Mouse (Mus musculus) testis, postnatal 10 days (tissue): ENCODE data around the gene Olfr78.

ENCODE experiments used
- DNase-seq: peaks from one replicate; pipeline ENCODE4 v3.0.0; 2021; ENCODE audit warnings: low spot score

Olfr78 gene

DNA sequence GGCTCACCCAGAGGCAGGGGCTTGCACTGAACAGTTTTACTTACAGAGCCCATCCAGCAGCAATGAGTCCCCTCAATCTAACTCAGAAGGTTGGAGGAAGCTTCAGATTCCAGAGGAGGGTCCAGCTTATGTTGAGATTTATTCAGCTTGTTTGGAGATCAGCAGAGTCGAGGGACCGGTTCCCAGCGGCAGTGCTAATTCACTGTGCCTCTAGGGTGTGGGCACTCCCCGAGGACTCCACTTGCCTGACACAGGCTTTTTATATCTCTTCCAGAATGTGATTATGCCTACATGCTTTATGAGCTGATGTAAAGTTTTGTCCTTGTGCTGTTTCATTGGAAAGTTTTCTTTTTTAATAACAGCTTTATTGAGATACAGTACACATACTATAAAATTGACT, at the start of gene Olfr78, which contains the start of gene Olfr560:
Olfr78 (minus strand) TSS at position 206 of the 400 bp plus-strand sequence.
Olfr560 (minus strand) TSS at position 101 of the 400 bp plus-strand sequence.
- no peak for DNase-seq

DNA sequence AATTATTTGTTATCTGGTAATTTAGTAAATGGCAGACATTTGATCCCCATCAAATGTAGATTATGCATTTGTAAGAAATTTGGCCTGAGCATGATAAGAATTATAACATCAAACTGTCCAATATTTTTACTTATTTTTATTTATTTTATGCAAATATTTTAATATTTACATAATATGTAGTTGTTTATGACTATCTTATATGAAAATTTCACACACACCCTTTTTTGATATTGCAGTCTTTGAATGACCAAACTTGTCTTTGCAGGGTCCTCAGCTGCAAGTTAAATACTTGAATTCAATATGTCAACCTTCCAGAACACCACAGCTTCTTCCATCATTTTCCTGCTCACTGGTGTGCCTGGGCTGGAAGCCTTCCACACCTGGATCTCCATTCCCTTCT, 43.9 kb upstream of the Olfr78 start, which contains the start of gene Olfr564:
Olfr564 (plus strand) TSS at position 301 of the 400 bp plus-strand sequence.
- no peak for DNase-seq

DNA sequence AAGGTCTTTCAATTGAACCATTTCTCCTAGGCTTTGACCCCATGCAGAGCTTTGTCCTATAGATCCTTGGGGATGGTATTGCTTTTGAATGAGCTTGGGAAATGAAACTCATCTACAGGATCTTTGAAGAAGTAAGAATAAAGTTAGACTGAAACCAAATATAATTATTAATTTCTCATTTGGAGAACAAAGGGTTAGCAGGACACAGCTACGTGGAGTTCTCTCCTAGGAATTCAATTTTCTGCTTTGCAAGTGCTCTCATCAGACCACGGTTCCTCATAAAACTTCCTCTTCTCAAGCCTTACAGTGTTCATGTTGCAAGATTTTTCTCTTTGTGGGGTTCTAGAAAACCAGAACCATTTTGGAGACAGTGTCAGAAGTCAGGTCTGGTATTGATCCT, 11.7 kb upstream of the Olfr78 start, which contains the start of gene Olfr561:
Olfr561 (plus strand) TSS at position 301 of the 400 bp plus-strand sequence.
- no peak for DNase-seq

DNA sequence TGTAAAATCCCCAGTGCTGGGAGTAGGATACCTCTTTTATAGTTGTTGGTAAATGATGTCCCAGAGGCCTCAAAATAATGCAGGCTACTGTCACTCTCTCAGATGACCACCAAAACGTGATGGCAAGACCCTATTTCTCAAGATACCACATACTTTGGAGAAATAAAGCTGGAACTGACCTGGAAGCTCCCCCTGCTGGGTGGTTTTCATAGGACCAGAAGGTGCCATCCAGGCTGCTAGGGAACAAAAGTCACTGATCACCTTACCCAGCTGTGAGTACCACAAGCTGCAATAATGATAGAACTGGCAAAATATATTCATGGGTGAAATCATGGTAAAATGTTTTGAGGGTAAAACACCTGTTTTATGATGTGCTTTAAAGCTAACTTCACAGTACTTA, 7.2 kb downstream of the Olfr78 start:
- no peak for DNase-seq

- no peak for DNase-seq
These were observed 21.6 kb downstream of the Olfr78 start for GRCm38 (mm10) chr7:102737705-102738104.

- DNase-seq = no peak
These were observed 25.5 kb downstream of the Olfr78 start for GRCm38 (mm10) chr7:102733793-102734192.

DNA sequence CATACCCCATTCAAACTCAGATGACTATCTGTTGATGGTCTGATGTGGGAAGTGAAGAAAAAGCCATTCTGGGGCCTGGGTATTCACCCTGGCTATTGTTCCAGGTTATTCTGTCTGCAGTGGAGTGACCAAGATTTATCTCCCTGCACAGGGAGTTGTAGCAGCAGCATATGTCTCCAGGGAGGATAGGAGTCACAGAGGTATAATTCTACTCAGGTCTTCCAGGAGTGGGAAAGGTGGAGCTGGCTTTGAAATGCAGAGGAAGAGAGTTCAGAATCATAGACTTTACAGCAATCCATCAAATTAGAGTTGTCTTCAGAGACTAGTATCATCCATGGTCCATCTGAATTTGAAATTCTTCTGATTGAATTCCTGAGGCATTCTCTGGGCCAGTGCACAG, 31.9 kb downstream of the Olfr78 start, which contains the start of gene Olfr559:
Olfr559 (minus strand) TSS at position 101 of the 400 bp plus-strand sequence.
- no peak for DNase-seq

- no peak for DNase-seq
These were observed 40.3 kb downstream of the Olfr78 start, which contains the start of gene Olfr33 for GRCm38 (mm10) chr7:102718970-102719369. Gene Olfr33 (minus strand): TSS chr7:102719070.

DNA sequence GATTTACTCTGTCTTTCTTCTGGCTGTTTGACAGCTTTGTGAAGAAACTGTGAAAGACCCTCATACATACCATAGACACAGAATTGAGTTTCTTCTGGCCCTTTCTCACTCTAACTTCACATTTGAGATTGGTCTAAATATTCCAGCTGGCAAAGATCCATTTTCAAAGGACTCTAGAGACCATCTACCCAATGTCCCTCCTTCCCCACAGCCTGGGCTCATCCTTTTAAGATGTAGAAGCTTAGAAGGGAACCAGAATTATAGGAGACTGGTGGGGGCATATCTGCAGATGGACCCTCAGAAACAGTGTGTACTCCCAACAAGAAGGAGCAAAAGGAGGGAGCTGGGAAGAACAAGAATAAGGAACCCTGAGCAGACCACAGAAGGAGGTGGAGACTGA, 57.4 kb downstream of the Olfr78 start, which contains the start of gene Olfr558:
Olfr558 (plus strand) TSS at position 301 of the 400 bp plus-strand sequence.
- no peak for DNase-seq

GRCm38 (mm10) chr7:102698461-102698860, 60.8 kb downstream of the Olfr78 start:
- no peak for DNase-seq

DNA sequence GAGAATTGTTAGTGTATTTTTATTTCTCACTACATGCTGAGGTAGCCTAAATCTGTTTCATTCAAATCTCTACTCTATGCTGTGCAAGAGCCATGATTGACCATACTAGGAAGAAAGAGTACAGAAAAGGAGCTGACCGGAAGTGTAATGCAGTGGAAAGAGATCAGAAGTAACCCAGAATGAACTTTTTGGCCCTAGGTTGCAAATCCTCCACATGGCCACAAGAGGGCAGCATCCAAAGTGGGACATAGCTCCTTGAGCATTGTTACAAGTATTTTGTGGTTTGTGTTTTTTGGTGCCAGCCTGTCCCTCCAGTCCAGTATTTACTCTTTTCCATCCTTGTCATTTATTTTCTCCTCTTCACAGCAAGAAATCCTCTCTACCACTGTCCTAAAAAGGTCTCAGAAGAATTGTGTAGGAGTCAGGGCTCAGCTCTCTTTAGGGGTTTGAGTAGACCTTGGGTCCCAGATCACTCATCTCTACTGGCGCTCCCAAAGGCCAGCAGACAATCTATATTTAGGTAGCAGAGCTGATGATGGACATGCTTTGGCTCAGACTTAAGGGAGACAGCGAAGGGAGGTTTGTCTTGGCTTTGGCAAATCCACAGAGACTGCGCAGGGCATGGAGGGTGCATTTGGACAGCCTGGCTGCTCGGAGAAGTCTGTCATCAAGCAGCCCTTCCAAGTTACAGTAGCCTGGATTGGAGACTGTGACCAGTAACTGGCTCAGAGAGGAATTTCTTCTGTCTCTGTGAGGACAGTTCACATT, 63.7 kb downstream of the Olfr78 start, which contains the start of gene Olfr557:
Olfr557 (plus strand) TSS at position 553 of the 768 bp plus-strand sequence.
- DNase-seq = peak; percentile 60
